Mouse (Mus musculus) inflammation-experienced regulatory T-cells, adult 6 months (primary cell): ENCODE data around the gene Sp110. TPM values are rescaled to one million over a fixed set of nuclear protein-coding genes. Genes with fewer than 3 reads are reported as not detected.
"Not testable (repeated sequence)": the region's sequence is repeated elsewhere in the genome, so short reads cannot be mapped to it uniquely, and the experiment has no call there.

Source experiments
- ATAC-seq: one replicate; pipeline ENCODE4 v1.8.0; 2017
- polyA plus RNA-seq, 3 experiments: library from polyadenylated mRNA; unstranded; fragments of 100-300 nt; shearing (Covaris generic); gene quantifications; one replicate each; pipeline ENCODE4 v1.2.1; 2017

Gene Sp110
- 100 to 1,000 TPM; 202 to 382 (median 308) TPM for polyA plus RNA-seq

DNA sequence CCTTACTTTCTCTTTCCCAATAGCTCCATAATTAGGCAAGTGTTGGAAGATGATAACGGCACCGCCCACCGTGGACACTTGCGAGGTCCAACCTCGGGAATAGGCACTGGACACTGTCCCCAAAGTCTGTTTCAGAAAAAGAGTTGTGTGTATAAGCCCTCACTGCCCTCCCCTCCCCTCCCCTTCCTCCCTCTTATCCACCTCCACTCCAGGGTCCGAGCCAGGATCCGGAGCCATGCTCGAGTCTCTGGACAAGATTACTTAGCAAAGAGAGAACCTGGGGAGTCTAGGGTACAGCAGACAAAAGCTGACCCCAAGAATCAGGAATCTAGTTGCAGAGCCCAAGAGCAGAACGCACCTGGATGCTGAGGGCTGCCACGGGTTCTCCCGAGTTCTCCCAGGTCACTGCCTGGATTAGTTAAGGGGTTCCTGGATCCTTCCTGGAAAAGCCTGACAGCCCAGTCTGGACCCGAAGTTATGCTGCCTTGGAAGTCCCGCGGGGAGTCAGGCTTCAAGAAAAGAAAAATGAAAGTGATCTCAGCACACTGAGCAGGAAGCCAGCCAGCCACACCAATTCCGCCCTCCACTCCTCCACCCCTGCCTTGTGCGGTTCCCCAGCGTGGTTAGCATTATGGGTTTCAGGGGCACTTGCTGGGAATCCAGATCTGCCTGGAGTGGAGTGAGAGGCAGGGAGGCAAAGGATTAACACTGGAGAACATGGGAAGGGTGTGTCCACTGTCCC lies at the start of gene Sp110:
TSS of gene Sp110 (minus strand) at position 547 of the 742 bp plus-strand sequence.
- ATAC-seq = peak; percentile 64

DNA sequence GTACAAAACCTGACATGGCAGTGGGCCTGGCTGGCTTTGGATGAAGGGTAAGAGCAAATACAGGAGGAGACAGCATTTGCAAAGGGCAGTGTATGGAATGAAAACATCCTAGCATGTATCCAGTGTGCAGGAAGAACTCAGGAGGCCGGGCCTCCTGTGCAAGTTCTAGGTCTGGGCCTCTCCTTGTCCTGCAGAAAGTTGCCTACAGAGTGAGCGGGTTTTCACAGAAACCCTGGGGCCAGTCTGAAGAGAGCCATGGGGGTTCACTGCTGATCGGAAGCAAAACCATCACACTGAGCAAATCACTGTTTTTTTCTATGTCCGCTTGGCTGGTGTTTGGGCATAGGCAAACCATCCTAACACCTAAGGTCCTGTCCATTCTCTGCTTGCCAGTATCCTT lies 39.5 kb upstream of the Sp110 start:
- not testable (repeated sequence) for ATAC-seq

DNA sequence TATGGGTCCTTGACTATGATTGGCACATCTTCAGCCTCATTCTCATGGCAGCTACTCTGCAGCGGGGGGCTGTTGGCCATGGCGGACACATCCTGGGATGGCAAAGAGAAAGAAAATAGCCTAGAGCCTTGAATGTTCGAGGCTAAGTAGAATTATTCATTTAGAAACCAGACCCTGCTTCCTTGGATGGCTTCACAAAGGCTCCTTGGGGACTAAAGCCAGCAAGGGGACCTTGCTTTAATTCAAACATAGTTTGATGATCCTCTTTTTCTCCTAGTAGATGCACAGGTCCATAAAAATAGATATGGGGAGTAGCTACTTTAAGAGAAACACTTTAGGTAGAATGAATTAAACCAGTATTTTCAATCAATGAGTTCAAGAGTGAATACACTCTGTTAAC lies 38.3 kb upstream of the Sp110 start:
- ATAC-seq = not testable (repeated sequence)

DNA sequence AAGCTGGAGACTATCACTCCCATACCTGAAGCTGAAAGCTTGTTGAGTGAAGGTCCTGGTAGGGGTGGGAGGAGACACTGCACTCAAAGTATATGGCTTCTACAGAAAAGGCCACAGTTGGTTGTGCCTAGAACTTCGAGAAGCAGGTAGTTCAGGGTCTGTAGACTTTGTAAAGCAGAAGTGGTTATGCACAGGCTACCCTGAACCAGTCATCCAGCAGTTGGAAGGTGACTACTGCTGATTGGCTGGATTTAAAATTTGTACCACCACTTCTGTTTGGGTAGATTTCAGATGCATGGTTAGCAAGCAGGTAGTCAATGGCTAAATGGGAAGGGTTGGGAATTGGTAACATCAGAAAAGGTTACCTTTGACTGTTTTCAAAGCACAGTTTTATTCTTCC lies 20.1 kb upstream of the Sp110 start:
- ATAC-seq = not testable (repeated sequence)

DNA sequence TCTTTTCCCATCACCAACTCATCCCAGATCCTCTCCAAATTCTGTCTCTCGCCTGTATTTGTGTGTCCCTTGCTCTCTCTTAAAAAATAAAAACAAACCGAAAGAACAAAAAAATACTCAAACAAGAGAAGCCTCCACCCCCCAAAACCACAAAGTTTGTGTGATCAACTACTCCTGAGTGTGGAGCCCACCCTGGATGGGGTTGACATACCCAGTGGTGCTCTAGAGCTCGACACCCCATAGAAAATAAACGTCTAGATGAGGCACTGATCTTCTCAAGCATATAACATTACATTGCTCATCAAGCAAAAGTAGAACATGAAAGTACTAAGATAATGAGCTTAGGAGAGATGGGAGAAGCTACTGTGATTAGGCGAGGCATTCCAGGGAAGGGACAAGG lies 18.5 kb upstream of the Sp110 start:
- not testable (repeated sequence) for ATAC-seq

DNA sequence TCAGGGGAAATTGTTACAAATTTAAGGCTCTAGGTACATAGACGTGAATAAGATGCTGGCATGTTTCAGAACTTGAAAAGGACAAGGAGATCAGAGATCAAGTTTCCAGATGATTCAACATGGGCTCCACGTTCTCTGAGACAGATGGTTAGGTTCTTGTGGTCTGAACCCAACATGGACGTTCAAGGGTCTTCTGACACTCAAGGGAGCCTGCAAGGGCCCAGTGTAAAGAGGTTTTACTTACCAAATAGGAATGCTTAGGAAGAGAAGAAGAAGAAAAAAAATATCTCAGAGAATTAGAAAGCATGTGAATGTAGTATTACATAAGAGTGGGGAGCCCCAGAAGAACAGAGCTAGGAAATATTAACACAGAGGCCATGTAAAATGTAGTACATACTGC lies 17.2 kb upstream of the Sp110 start:
- ATAC-seq = not testable (repeated sequence)

DNA sequence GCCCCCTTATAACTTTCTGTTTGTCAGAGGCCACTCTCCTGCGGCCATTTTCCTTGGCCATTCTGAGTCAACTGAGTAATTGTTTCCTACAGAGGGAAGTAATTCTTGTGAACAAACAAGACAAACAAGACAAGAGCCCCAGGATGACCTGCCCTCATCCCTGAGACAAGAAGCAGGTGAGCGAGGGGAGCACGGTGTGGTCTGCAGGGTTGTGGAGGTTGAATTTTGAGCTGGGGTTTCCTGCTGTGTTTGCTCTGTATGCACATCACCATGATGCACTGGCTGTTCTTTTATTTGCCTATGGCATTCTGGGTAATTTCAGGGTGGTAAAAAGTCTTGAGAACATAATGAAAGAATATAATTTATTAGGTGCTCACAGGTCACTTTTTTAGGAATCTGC lies 16.5 kb upstream of the Sp110 start:
- not testable (repeated sequence) for ATAC-seq

DNA sequence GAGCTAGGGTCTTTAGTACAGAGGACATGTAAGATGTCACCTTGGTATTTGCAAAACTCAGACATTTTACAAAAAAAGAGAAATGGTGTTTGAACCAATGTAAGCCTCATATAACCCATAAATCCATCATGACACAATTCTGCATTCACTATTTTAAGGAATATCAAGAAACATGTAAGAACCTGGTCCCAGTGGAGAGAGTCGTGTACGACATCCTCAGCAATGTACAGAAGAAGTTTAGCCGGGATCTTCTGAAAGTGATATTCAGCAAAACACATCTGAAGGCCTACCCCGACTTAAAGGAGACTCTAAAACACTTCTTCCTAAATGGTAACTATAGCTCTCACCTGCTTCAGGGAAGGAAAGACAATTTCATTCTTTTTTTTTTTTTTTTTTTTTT lies 12.0 kb upstream of the Sp110 start:
- ATAC-seq = not testable (repeated sequence)

DNA sequence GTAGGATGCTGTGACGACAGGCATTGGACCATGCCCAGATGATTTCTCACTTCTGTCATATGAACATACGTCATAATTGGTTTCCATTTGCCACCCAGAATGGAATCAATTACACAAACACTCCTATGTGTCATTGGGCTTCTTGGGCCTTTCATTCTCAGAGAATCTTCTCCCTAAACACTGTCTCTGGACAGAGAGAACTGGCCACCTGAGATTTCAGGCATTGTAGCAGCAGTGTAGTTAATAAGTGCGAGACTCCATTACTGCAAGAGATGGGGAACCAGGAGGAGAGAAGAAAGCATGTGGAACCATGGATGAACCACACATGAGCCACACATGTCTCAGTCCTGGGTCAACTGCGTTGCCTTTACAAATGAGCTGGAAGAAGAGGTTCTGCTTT lies 9.7 kb upstream of the Sp110 start:
- not testable (repeated sequence) for ATAC-seq

DNA sequence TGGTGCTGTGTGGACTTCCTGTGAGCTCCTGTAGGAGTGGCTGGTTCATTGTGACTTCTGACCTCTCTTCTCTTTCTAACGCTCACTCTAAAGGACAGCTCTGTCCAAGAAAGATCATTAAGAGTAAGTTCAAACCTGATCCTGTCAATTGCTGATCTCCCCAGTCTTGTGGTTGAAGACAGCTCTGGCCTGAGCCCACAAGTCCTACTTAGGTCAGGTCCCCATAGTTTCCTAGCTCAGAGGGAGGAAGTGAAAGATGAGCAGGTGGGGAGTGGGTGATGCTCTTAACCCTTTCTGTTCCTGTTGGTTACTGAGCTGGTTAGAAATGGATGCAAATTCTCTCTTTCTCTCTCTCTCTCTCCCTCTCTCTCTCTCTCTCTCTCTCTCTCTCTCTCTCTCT lies 5.7 kb upstream of the Sp110 start:
- not testable (repeated sequence) for ATAC-seq

DNA sequence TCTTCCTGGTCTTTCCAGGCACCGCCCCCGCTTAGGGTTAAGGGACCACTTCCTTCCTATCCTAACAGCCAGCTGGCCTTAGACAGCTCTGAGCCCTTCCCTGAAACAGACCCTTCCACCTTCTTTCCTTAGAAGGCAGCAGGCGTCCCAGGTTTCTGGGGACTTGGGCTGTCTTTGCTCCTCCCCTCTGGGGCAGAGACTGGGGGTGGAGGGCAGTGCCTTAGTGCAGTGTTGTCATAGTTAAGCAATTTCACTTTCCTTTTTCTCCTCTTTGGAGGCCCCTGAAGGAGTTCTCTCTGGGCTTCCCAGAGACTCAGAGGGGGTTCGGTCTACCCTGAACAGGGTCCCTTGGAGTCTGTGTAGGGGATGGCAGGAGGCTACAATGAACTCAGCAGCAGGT lies 2.2 kb upstream of the Sp110 start:
- peak; percentile 48 for ATAC-seq

DNA sequence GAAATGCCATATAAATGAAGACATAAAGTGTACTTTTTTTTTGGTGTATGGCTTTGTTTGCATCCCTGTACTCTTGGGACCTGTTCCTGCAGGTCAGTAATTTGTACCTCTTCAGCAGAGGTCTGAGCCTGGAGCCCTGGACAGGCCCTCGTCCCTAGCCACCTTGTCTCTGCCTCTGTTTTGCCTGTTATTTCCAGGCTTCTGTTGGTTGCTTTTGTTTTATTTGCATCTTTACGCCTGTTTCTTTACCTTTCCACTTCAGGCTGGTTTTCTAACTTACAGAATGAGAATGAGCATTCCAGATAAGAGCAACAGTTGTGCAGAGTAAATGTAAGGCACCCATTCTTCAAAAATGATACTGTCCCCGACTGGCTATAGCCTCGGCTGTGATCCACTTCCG lies 1.5 kb upstream of the Sp110 start, which contains the start of gene Sp140:
TSS of gene Sp140 (plus strand) at position 301 of the 400 bp plus-strand sequence.
- not testable (repeated sequence) for ATAC-seq

DNA sequence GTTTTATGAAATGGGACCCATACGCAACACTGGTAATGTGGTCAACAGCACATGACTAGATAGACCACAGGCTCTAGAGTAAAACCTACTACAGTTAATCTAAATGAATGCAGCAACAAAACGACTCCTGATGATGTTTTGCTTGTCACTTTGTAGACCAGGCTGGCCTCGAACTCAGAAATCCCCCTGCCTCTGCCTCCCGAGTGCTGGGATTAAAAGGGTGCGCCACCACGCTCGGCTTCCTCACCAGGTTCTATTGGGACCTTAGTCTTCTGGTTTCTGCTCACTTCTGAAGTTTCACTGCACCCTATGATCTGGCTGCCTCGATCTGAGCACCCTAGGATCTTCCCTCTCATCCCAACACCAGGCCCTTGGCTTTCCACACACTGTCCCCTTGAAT lies 6.1 kb downstream of the Sp110 start:
- not testable (repeated sequence) for ATAC-seq

DNA sequence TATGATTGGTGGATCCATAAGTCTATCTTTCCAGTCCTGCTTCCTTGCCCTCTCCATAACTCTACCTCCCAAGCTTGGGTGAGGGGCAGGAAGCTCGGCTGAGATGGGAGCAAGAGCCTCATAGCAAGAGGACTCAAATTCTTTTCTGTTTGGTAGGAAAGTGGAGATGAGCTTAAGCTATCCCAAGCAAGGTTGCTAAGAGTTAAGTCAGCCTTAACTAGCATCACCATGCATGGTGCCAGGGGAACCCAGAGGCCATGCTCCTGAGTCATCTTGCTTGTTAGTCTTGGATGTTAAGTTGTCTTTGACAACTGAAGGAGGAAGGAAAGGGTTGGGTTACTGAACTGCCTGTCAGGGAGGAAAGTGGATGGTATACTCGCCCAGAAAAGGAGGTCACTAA lies 9.9 kb downstream of the Sp110 start:
- ATAC-seq = not testable (repeated sequence)

DNA sequence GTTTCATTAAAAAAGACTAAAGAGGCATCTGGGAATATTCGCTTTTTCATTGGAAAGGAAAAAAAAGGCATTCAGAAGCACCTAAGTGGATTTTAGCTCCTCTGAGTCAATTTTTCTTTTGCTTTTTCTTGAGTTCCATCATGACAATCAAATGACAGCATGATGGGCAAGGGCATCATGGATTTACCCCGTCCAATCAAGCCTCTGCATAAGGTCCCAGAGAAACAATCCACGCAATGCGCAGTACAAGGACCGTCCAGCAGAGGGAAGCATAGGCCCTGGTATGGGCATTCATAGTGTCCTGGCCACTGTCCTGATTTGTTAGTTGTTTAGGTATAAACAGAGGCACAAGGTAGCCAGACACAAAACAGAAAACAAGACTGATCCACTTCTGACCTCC lies 17.1 kb downstream of the Sp110 start:
- not testable (repeated sequence) for ATAC-seq

DNA sequence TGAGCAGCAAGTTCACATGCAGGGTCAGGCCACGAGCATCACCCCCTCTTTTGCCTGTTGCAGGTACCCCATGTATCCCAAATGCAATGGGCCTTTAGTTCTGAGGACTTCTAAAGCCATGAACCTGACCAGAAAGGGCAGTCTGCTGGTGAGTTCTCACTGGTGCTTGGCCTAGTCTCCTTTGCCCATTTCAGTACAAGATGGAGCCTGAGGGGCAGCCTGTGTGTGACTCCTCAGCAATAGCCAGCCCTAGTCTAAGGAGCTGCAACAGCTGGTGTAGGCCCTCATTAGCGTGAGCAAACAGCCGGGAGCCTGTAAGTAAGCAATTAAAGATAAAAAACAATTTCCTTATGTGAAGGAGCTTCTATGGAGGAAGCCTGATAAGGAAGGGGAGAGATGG lies 18.0 kb downstream of the Sp110 start:
- not testable (repeated sequence) for ATAC-seq

DNA sequence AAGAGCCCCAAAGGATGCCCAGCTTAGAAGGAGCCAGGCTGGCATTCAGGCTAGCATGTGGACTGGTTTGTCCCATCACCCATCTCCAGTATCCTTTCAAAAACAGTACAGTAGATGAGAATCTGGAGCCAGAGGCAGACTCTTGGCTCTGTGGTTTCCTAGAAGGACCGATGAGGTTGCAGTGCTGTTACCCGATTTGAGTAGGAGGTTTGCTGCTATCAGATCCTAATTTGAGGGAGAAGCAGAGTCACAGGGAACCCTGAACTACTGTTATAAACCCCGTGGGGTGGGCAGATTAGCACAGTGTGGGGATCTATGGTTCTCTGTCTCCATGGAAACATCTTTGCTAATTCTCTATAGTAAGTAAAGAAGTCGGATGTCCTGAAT lies 18.5 kb downstream of the Sp110 start:
- not testable (repeated sequence) for ATAC-seq

DNA sequence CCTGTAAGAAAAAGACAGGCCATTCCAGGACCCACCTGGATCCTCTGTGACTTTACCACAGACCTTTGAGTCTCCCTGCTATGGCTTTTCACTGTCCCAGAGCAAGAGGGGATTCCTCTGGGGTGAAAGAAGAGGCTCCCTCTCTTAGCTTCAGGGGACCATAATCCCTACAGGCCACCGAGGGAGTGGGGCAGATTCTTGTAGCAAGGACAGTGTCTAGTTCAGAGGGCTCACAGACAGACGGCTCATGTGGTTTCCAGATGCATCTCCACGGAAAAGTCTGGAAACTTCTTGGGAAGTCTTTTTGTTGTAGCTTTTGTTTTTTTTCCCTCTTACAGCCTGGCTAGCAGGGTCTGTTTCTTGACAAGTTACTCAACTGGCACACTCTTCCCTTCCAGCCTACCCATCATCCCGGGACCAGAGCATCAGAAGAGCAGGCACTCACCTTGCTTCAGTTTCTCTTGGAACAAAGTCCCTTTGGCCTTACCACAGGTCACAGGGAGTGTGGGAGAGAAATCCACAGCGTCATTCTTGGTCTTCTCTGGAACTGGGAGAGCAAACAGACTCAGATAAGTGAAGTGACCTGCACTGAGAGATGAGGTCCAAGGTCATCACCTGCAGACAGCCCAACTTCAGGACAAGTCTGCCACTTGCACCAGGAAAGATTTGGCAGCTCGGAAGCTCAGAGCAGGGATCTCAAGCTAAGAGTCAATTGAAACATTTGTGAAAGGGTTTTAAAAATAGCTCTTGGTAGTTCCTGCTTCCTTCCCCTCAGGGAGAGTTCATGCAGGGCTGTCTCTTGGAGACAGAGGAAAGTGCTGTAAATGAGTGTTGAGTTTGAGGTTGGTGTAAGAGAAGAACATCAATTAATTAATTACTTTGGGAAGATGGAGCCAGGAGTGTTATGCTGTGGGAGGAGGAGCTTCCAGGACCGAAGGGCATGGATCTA lies 19.1 kb downstream of the Sp110 start:
- not testable (repeated sequence) for ATAC-seq

DNA sequence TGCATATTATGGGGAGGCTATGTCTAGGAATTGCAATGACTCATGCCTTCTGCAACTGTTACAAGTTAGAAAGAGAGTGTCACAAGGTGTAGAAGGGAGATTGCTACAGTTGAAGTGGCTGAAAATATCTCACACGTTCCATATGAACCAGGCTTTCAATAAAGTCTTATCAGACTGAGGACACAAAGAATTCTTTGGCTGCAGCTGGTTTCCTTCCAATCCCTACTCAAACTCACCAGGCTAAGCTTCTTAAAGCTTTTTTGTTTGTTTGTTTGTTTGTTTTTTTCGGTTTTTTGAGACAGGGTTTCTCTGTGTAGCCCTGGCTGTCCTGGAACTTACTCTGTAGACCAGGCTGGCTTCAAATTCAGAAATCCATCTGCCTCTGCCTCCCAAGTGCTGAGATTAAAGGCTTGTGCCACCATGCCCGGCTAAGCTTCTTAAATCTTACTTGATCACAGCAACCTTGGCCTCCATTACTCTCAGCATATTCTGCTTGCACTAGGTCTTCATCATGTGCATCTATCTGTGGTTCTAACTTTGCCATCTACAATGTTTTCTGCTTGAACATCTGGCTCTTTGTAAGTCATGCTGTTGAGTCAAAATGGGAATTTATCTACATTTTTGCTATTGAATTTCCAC lies 20.1 kb downstream of the Sp110 start:
- ATAC-seq = not testable (repeated sequence)

DNA sequence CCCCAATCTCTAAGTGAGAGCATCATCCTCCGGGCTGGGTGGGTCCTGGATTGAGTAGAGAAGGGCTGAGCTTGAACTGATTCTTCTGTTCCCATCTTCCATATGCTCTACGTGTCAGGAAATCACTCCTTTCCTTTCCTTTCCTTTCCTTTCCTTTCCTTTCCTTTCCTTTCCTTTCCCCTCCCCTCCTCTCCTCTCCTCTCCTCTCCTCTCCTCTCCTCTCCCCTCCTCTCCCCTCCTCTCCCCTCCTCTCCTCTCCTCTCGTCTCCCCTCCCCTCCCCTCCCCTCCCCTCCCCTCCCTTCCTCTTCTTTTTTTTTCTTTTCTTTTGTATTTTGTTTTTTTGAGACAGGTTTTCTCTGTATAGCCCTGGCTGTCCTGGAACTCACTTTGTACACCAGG lies 23.2 kb downstream of the Sp110 start, which contains the start of gene G530012D18Rik:
TSS of gene G530012D18Rik (plus strand) at position 301 of the 400 bp plus-strand sequence.
- ATAC-seq = not testable (repeated sequence)

DNA sequence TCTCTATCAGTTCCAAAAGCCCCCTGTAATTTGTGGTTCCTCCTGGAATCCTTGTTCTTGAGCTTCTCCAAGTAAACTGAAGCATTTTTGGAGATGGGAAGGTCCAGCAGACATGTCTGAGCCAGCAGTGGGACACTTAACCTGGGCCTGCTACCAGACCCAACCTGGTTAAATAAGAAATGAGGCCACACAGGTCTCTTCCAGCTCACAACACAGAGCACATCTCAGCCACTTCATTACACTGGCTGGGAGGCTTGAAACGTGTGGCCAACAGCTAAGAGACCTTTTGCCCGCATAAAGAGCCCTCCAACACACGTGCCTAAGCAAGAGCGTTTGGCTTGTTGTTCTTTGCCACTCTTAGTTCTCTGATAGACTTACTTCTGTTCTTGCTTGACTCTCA lies 25.1 kb downstream of the Sp110 start:
- not testable (repeated sequence) for ATAC-seq

DNA sequence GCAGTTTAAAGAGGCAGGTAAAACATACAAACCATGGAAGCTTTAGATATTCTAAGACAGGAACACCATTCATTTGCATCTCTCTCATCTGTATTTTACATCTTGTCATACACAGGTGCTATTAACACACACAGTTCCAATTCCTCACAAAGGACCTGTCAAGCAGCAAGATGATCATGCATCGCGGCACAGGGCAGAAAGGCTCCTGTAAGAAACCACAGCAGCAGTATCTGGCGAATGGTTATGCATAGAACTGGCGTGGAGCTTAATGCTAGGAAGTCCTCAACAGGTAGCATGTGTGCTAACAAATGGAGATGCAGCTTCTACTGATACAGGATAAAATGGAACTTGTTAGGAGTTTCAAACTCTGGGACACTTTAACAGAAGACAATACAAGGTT lies 43.4 kb downstream of the Sp110 start:
- ATAC-seq = not testable (repeated sequence)

DNA sequence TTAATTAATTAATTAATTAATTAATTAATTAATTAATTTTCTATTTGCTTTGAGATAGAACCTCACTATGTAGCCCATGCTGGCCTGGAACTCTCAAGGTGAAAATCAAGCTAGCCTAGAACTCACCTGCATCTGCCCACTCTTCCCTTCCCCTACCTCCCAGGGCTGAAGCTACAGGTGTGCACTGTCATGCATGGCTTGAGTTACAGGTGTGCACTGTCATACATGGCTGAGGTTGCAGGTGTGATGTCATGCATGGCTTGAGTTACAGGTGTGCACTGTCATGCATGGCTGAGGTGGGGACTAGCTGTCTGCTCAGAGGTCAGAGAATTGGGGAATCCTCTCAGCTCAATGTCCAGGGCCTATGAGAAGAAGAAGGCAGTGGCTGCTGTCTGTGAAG lies 52.2 kb downstream of the Sp110 start:
- ATAC-seq = not testable (repeated sequence)
